Mouse (Mus musculus) E14TG2a.4 (cell line): ENCODE measurements around the gene Myh3.

ENCODE experiments used
- CTCF ChIP-seq: conservative IDR thresholded peaks from 2 replicates; pipeline ENCODE4 v1.5.1; 2014; ENCODE audit warnings: low read length
- NANOG ChIP-seq: IDR thresholded peaks from 2 replicates; pipeline ENCODE4 v1.6.1; 2014; ENCODE audit warnings: borderline replicate concordance, low read length, mixed read lengths
- POU5F1 ChIP-seq: IDR thresholded peaks from 2 replicates; pipeline ENCODE4 v1.6.1; 2014; ENCODE audit warnings: low read length, borderline replicate concordance

GRCm38 (mm10) chr11:67145482-67146408 is 67.6 kb downstream of the Myh3 start:
- no peak for TF ChIP-seq CTCF
- no peak for TF ChIP-seq NANOG
- TF ChIP-seq POU5F1 = no peak
